In genomic region chr4:129788693-129789092, GRCm38 (mm10) we compare ENCODE assay signal across 18 mouse cellular contexts. TPM values are rescaled to one million over a fixed set of nuclear protein-coding genes. Genes with fewer than 3 reads are reported as not detected.
A peak's percentile ranks its signal among the peaks of the same experiment; 100 is the strongest.
DNase-seq lines count a peak whose midpoint lies in the region; ATAC-seq and TF ChIP-seq lines count a peak whose summit lies in the region.
"Had no signal": no experiment of that assay in that cellular context is flagged by ENCODE, and none has a peak within 500 bp of the region (broad histone marks: within the 10 kb centered on the region; RNA-seq: fewer than 3 reads in every experiment).

No protein-coding gene starts in this region.

- H3K27ac ChIP-seq in intestine, embryonic 16.5 days (ENCODE audit: low read length) = no peak overlapping the region
- no peak overlapping the region for H3K27ac ChIP-seq in intestine, postnatal 0 days (ENCODE audit: low read depth, low read length)
- H3K27ac ChIP-seq in limb, embryonic 13.5 days = 0 out of 2 replicates have a peak overlapping the region, but pooled peaks have one; percentile 6
- H3K27ac ChIP-seq: embryonic facial prominence, embryonic 15.5 days; heart, embryonic 13.5 days; hindbrain, embryonic 14.5 days; liver, embryonic 15.5 days; midbrain, embryonic 15.5 days; neural tube, embryonic 15.5 days had no signal

- no peak overlapping the region for H3K4me2 ChIP-seq in intestine, embryonic 16.5 days (ENCODE audit: low read depth, low read length)
- no peak overlapping the region for H3K4me2 ChIP-seq in intestine, postnatal 0 days (replicated peaks; ENCODE audit: low read depth)
- H3K4me2 ChIP-seq in limb, embryonic 13.5 days (replicated peaks) = 0 out of 2 replicates have a peak overlapping the region, but pooled peaks have one; percentile 3
- H3K4me2 ChIP-seq: embryonic facial prominence, embryonic 15.5 days; heart, embryonic 13.5 days; hindbrain, embryonic 14.5 days; liver, embryonic 15.5 days; midbrain, embryonic 15.5 days; neural tube, embryonic 15.5 days had no signal

- ATAC-seq in intestine, embryonic 16.5 days = no peak
- ATAC-seq in intestine, postnatal 0 days = no peak
- no peak for ATAC-seq in limb, embryonic 13.5 days (ENCODE audit: low FRiP score, low read depth)
- ATAC-seq: midbrain, embryonic 15.5 days had no signal

- no peaks in the 10 kb centered on the region for H3K36me3 ChIP-seq in intestine, embryonic 16.5 days (ENCODE audit: control insufficient read depth, insufficient read depth, low read length)
- H3K36me3 ChIP-seq in intestine, postnatal 0 days (ENCODE audit: control insufficient read depth, insufficient read depth) = no peaks in the 10 kb centered on the region
- H3K36me3 ChIP-seq in limb, embryonic 13.5 days = no peaks in the 10 kb centered on the region
- H3K36me3 ChIP-seq: embryonic facial prominence, embryonic 15.5 days; heart, embryonic 13.5 days; liver, embryonic 15.5 days; midbrain, embryonic 15.5 days; neural tube, embryonic 15.5 days had no signal

- no peaks in the 10 kb centered on the region for H3K9me3 ChIP-seq in intestine, embryonic 16.5 days (ENCODE audit: control insufficient read depth, low read length)
- no peaks in the 10 kb centered on the region for H3K9me3 ChIP-seq in intestine, postnatal 0 days (ENCODE audit: control insufficient read depth)
- no peaks in the 10 kb centered on the region for H3K9me3 ChIP-seq in limb, embryonic 13.5 days
- H3K9me3 ChIP-seq: embryonic facial prominence, embryonic 15.5 days; heart, embryonic 13.5 days; liver, embryonic 15.5 days; midbrain, embryonic 15.5 days; neural tube, embryonic 15.5 days had no signal

- no peak for TF ChIP-seq CTCF in intestine, postnatal 0 days (IDR thresholded peaks at IDR 0.05; ENCODE audit: low read depth)

- no peak overlapping the region for H3K4me3 ChIP-seq in intestine, embryonic 16.5 days (ENCODE audit: low read length)
- H3K4me3 ChIP-seq in intestine, postnatal 0 days (ENCODE audit: low read depth, low read length) = no peak overlapping the region
- no peak overlapping the region for H3K4me3 ChIP-seq in limb, embryonic 13.5 days
- H3K4me3 ChIP-seq: embryonic facial prominence, embryonic 15.5 days; heart, embryonic 13.5 days; liver, embryonic 15.5 days; midbrain, embryonic 15.5 days; neural tube, embryonic 15.5 days had no signal

- WGBS in intestine, embryonic 16.5 days = 40% methylated on average over 8 of the region's 8 CpGs
- 50% methylated on average over 8 of the region's 8 CpGs for WGBS in intestine, postnatal 0 days
- WGBS in limb, embryonic 13.5 days = 17% methylated on average over 8 of the region's 8 CpGs

- H3K4me1 ChIP-seq in intestine, embryonic 16.5 days (ENCODE audit: control insufficient read depth, insufficient read depth, low read length) = peaks cover 3% of the 10 kb centered on the region; the same call in 1 of the 2 replicates
- no peaks in the 10 kb centered on the region for H3K4me1 ChIP-seq in intestine, postnatal 0 days (replicated peaks; ENCODE audit: control insufficient read depth, insufficient read depth, low read length)
- peaks cover 21% of the 10 kb centered on the region for H3K4me1 ChIP-seq in limb, embryonic 13.5 days

- H3K27me3 ChIP-seq in intestine, embryonic 16.5 days (replicated peaks; ENCODE audit: control insufficient read depth, insufficient read depth, low read length) = no peaks in the 10 kb centered on the region
- no peaks in the 10 kb centered on the region for H3K27me3 ChIP-seq in intestine, postnatal 0 days (replicated peaks; ENCODE audit: control insufficient read depth, insufficient read depth, low read length)
- H3K27me3 ChIP-seq in limb, embryonic 13.5 days = no peaks in the 10 kb centered on the region
- H3K27me3 ChIP-seq: embryonic facial prominence, embryonic 15.5 days; heart, embryonic 13.5 days; liver, embryonic 15.5 days; midbrain, embryonic 15.5 days; neural tube, embryonic 15.5 days had no signal

- DNase-seq in lung, postnatal 4 days = peak; percentile 41 to 51
- DNase-seq in lung, postnatal 10 days = no peak
- peak; percentile 66 to 75 for DNase-seq in spleen, postnatal 36 days (ENCODE audit: low spot score in 2 of 2)
- DNase-seq in MN1 (ENCODE audit: low spot score) = no peak
- no peak for DNase-seq in cerebellum, adult 18-20 months
- DNase-seq: adrenal gland, postnatal 14 days; cerebellum, adult 8-10 months; right cerebral cortex, postnatal 25 days; thymus, postnatal 14 days had no signal

- 0 out of 2 replicates have a peak overlapping the region, but pooled peaks have one; percentile 11 for H3K9ac ChIP-seq in intestine, embryonic 16.5 days (ENCODE audit: low read depth, low read length)
- no peak overlapping the region for H3K9ac ChIP-seq in intestine, postnatal 0 days (ENCODE audit: low read depth, low read length)
- peak overlapping the region; percentile 25; the same call in 1 of the 2 replicates for H3K9ac ChIP-seq in limb, embryonic 13.5 days
- H3K9ac ChIP-seq: embryonic facial prominence, embryonic 15.5 days; heart, embryonic 13.5 days; hindbrain, embryonic 14.5 days; liver, embryonic 15.5 days; midbrain, embryonic 15.5 days; neural tube, embryonic 15.5 days had no signal

RNA-seq across cellular contexts. Expression of gene Ptp4a2, which starts 22.3 kb away (rescaled TPM):
- 277 and 289 TPM in 2 replicates for polyA plus RNA-seq in intestine, embryonic 16.5 days (2015; fragmentation: Nextera tagmentation; extraction: Ambion mirVana)
- 321 and 331 TPM in 2 replicates for polyA plus RNA-seq in intestine, postnatal 0 days (2015; fragmentation: Nextera tagmentation; extraction: Ambion mirVana)
- polyA plus RNA-seq in limb, embryonic 13.5 days (2015; fragmentation: Nextera tagmentation; extraction: Ambion mirVana) = 370 and 392 TPM in 2 replicates

RNA-seq across cellular contexts. Expression of gene Khdrbs1, which starts 46.6 kb away (rescaled TPM):
- polyA plus RNA-seq in intestine, embryonic 16.5 days (2015; fragmentation: Nextera tagmentation; extraction: Ambion mirVana) = 62.2 and 62.6 TPM in 2 replicates
- polyA plus RNA-seq in intestine, postnatal 0 days (2015; fragmentation: Nextera tagmentation; extraction: Ambion mirVana) = 33.9 and 40.0 TPM in 2 replicates
- 145 and 149 TPM in 2 replicates for polyA plus RNA-seq in limb, embryonic 13.5 days (2015; fragmentation: Nextera tagmentation; extraction: Ambion mirVana)

Comparison
In these comparisons a context has a peak if more than half of its experiments do, and no peak if none do; other contexts are left out.
1. DNase-seq: peak in lung, postnatal 4 days (2 of 2) and spleen, postnatal 36 days (2 of 2); none in lung, postnatal 10 days (single experiment), MN1 (single experiment) and cerebellum, adult 18-20 months (0 of 2).